Mouse (Mus musculus) cerebellum, postnatal 36 days (tissue): ENCODE results near the gene Trim37.
"Not testable (repeated sequence)": the region's sequence is repeated elsewhere in the genome, so short reads cannot be mapped to it uniquely, and the experiment has no call there.

Experiments
- DNase-seq, 2 experiments: peaks; one replicate each; pipeline ENCODE4 v3.0.0; 2021 to 2022; ENCODE audit warnings: mixed read lengths in 2 of 2

Trim37 gene

DNA sequence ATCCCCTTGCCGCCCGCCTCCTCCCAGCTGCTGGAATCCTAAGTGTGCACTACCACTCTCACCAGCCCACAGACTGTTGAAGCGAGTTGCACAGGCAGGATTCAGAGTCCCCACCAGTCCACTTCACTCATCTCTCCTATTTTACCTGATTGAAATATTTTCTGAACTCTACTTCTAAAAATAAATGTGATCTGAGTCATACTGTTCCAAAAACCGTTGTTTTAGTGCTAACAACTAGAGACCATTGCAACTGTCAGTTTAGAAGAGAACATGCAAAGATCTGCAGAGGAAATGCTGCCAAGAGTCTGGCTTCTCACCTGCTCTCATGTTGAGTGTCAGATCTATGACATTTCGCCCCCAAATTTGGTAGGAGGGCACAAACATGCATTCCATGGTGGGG, 106.5 kb downstream of the Trim37 start:
- DNase-seq = no peak

DNA sequence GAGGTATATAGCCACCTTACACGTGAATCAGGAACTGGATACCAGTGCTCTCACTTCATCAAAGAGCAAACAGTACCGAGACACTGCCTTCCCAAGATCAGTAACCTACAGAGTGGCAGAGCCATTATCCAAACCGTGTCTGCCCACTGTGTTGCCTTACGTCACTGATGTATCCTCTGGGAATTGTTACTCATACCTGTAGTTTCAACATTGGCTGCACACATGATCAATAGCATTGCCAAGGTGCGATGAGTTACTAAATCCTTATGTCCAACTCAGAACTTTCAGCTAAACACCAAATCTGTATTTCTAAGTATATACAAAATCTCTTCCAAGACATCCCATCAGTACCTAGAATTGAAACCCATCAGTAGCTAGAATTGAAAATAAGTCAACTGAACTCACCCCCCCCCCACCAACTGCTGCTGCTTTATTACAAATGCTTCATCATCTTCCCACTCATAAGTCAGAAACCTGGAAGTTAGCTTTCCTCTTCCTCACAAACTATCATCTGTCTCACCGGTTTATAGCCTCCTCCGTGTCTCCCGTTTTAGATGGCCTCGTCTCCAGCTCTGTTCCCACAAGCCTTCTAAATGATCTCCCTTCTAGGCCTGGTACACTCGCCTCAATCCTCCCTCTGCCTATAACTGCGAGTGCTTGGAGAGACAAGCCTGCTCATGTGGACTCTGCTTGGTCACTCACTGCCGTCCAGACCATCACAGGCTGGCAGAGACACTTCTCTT, 108.0 kb downstream of the Trim37 start:
- no peak for DNase-seq

- DNase-seq = no peak
Observed at GRCm38 (mm10) chr11:87235486-87235872, 108.6 kb downstream of the Trim37 start.

- DNase-seq = no peak
Observed at GRCm38 (mm10) chr11:87238891-87239530, 112.1 kb downstream of the Trim37 start.

GRCm38 (mm10) chr11:87240141-87240832, 113.4 kb downstream of the Trim37 start:
- no peak for DNase-seq

GRCm38 (mm10) chr11:87240833-87241215, 113.9 kb downstream of the Trim37 start:
- no peak for DNase-seq

- no peak for DNase-seq
Observed at GRCm38 (mm10) chr11:87241256-87241655, 114.4 kb downstream of the Trim37 start.

- DNase-seq = no peak
Observed at GRCm38 (mm10) chr11:87245171-87245840, 118.4 kb downstream of the Trim37 start.

- no peak for DNase-seq
Observed at GRCm38 (mm10) chr11:87246107-87246651, 119.3 kb downstream of the Trim37 start.

GRCm38 (mm10) chr11:87246724-87247493, 120.0 kb downstream of the Trim37 start:
- DNase-seq = no peak

- DNase-seq = no peak
Observed at GRCm38 (mm10) chr11:87247494-87247866, 120.6 kb downstream of the Trim37 start.

GRCm38 (mm10) chr11:87250132-87250531, 123.3 kb downstream of the Trim37 start:
- no peak for DNase-seq

- no peak for DNase-seq
Observed at GRCm38 (mm10) chr11:87253294-87253693, 126.4 kb downstream of the Trim37 start.

DNA sequence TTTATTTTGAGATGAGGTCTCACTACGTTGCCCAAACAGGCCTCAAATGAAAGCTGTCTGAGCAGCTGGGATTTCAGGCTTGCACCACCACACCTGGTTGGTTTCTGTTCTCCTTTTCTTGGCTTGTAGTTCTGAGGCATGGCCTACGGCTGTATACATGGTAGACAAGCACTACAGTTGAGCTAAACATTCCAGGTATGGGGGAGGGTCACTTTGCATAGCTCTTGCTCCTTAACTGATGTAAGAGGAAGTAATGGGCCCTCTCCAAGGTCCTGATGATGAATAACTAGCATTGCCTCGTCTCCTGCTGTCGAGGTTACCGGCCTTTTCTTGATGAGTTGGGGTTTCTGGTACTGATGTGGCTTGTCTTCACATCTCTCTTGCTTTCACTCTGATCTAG, 127.3 kb downstream of the Trim37 start:
- DNase-seq = no peak

DNA sequence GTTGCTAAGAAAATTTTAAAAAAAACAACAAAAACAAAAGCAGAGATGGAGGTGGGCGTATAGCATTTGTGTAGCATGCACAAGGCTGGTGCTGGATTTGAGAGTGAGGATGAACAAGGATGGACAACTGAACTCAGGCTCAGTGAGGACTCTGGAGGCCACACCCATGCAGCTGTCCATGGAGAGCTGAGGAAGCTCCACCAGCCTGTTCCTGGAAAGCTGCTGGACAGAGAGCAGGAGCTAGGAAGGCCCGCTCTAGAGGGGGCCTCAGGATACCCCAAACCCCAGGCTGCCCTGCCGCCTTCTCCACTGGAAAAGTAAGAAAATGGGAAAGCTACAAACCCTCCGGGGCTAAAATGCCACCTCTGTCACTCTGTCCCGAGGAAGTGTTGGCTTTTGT, 130.4 kb downstream of the Trim37 start:
- no peak for DNase-seq

- no peak for DNase-seq
Observed at GRCm38 (mm10) chr11:87259792-87260191, 132.9 kb downstream of the Trim37 start.

DNA sequence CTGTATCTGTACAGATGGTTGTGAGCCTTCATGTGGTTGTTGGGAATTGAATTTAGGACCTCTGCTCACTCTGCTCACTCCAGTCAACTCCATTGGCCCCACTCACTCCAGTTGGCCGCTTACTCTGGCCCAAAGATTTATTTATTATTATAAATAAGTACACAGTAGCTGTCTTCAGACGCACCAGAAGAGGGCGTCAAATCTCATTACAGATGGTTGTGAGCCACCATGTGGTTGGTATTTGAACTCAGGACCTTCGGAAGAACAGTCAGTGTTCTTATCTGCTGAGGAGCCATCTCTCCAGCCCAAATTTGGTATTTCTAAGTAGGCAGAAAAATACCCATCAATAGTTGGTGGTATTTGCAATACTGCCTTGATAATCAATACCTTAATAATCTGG, 134.8 kb downstream of the Trim37 start:
- DNase-seq = not testable (repeated sequence)

DNA sequence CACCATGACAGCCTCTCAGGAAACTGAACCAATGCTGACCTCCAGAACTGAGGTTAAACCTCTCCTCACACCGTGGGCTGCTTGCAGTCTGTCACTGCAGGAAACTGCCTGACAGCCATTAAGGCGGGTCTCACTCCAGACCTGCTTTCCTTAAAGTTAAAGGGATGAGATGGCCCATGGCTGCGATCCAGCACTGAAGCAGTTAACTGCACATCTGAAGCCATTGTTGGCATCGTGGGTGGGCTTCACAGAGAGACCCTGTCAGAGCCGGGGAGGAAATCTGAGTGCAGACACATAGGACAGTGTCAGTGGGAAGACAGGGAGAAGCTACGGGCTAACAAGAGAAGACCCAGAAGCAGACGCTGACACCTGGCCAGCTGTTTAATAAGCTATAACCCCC, 137.1 kb downstream of the Trim37 start:
- DNase-seq = no peak

- DNase-seq = no peak
Observed at GRCm38 (mm10) chr11:87266246-87266645, 139.4 kb downstream of the Trim37 start.

GRCm38 (mm10) chr11:87268803-87269202, 141.9 kb downstream of the Trim37 start:
- no peak for DNase-seq
